Mouse (Mus musculus): ENCODE results near the gene Ibtk. TPM values are rescaled to one million over a fixed set of nuclear protein-coding genes. Genes with fewer than 3 reads are reported as not detected.

Ibtk gene
- total RNA-seq, 4 experiments from 2014 or later = 25.5 to 27.6 (median 26.6) TPM

- DNase-seq (ENCODE audit: low spot score in 2 of 2) = no peak
Measured at GRCm38 (mm10) chr9:85707302-85707701, 41.8 kb downstream of the Ibtk start.

GRCm38 (mm10) chr9:85701981-85702380, 47.2 kb downstream of the Ibtk start:
- no peak for DNase-seq (ENCODE audit: low spot score in 2 of 2)

GRCm38 (mm10) chr9:85695606-85696005, 53.5 kb downstream of the Ibtk start:
- DNase-seq (ENCODE audit: low spot score in 2 of 2) = no peak

DNA sequence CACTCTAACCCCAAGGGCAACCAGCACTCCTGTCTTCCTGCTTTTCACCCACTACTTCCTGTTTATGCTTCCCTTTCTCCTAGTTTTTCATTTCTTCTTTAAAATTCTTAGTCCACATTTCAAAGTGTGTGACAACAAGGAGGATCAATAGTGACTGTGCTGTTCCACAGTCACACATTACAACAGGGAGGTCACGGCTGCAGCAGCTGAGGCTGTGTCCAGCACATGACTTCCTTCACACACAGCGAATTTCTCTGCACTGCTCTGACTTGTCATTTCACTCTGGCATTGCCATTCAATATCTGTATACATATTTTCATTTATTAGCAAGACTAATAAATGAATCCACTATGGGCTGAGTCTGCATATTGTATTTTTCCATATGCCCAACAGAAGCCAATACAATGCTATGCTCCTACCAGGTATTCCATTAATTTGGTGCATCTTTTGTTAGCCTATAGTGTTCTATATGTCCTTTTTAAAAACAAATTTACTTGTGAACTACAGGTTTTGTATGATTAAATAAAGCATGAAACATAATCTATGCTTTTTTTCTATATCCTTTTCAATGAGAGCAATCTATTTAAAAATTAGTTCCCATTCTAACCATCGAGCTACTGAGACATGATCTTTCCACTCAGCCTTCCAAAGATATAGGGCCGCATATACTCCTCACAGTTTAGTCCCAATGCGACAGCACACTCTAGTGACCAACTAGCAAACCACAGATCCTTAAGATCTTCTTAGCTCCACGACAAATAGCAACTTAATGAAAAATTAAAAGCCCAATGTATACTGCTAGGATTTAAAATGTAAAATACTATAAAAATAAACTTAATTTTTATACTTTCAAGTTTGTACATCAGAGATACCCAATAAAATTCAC, 55.7 kb downstream of the Ibtk start:
- no peak for DNase-seq (ENCODE audit: low spot score in 2 of 2)

GRCm38 (mm10) chr9:85685010-85685409, 64.1 kb downstream of the Ibtk start:
- no peak for DNase-seq (ENCODE audit: low spot score in 2 of 2)

- DNase-seq (ENCODE audit: low spot score in 2 of 2) = no peak
Measured at GRCm38 (mm10) chr9:85675131-85675905, 73.8 kb downstream of the Ibtk start.

GRCm38 (mm10) chr9:85673907-85674481, 75.1 kb downstream of the Ibtk start:
- DNase-seq (ENCODE audit: low spot score in 2 of 2) = peak in 1 of 2 experiments; percentile 5

DNA sequence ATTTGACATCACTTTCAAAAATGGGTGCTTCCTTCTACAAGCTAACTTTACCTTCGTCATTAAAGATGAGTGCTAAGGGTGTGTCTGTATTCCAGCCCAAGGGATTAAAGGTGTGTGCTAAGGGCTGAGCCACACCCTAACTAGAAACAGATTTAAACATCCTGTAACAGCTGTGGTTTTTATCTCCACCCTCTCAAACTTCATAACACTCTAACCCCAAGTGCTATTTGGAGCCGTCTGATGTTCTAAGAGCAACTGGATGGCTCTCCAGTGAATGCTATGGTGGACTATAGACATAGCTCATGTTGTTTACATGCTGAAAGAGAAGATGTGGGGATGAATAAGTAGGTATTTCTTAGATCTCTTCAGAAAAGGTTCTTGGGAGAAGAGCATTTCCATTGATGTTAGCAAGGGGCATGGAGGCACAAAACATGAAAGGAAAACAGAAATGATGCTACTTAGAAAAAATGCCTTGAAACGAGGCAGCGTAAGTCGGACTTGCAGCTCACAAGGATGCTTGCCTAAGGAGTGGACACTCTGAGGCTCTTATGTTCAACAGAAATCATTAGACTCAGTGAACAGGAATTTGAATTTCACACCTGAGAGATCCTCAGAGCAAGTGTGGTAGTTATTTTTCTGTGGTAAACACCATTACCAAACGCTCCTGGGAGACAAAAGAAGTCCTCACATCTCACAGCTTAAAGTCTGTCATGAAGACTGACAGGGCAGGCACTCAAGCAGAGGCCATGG, 77.4 kb downstream of the Ibtk start:
- DNase-seq (ENCODE audit: low spot score in 2 of 2) = no peak

DNA sequence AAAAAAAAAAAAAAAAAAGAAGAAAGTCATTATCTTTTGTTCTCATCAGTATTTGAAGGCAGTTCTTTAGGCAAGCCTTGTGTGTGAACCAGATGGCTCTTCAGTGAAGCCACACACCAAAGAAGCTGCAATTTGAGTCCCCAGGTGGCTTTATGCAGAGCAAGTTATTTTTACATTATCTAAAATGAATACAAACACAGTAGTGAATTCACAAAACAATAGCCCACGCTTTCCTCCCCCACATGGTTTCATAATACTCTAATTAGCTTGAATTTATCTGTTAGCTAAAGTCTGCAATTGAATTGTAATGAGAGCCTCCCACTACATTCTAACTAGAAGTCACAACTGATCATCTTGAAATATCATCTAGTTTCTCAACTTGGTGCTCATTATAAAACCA, 84.8 kb downstream of the Ibtk start:
- DNase-seq (ENCODE audit: low spot score in 2 of 2) = peak; percentile 25 to 48

- DNase-seq (ENCODE audit: low spot score in 2 of 2) = no peak
Measured at GRCm38 (mm10) chr9:85663810-85664209, 85.3 kb downstream of the Ibtk start.

DNA sequence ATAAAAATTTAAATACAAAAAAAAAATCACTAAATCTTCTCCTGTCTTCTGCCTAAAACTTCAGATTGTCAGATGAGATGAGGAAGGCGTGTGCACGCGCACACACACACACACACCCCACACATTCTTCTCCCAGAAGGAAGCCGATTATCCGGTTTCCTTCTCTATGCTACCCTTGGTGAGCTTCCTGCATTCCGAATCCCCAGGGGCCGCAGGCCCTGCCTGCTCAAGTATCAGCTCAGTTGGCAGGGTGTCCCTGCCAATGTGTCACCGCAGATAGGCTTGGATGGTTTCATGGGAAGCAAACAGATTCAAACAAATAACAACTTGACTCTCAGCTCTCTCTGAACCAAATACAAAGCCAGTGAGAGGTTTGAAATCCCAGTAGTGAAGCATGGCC, 86.0 kb downstream of the Ibtk start:
- no peak for DNase-seq (ENCODE audit: low spot score in 2 of 2)

DNA sequence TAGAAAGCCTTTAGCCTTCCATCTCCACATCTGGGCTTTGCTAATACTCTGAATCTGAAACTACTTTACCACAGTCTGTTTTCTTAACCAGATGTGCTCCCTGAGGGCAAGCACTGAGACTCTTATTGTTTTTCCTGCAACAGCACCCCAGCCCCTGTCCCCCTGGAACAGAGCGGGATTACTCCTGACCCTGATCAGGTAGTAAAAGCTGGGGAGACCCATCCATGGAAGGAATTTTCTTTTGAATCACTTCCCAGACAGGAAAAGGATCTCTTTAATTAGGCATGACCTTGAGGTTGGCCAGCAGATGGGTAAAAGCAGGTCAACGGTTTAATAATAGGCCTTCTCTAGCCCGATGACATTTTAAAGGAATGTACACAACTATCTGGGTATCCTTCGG, 95.7 kb downstream of the Ibtk start:
- DNase-seq (ENCODE audit: low spot score in 2 of 2) = no peak

GRCm38 (mm10) chr9:85638276-85638675, 110.9 kb downstream of the Ibtk start:
- no peak for DNase-seq (ENCODE audit: low spot score in 2 of 2)

Other genes with a start within 250 kb of the Ibtk start
- 10 to 100 TPM in 1 of 4 experiments, 1 to 10 TPM in 3; 7.5 to 10.1 (median 9.5) TPM for gene Tpbg, start 93.0 kb upstream of the Ibtk start, total RNA-seq (2022)